Mouse (Mus musculus): ENCODE measurements around the gene Rasal2. TPM values are rescaled to one million over a fixed set of nuclear protein-coding genes. Genes with fewer than 3 reads are reported as not detected.

The Rasal2 gene
- total and polyA plus RNA-seq, 3 experiments, result 1.5 to 2.6 (median 1.7) TPM

DNA sequence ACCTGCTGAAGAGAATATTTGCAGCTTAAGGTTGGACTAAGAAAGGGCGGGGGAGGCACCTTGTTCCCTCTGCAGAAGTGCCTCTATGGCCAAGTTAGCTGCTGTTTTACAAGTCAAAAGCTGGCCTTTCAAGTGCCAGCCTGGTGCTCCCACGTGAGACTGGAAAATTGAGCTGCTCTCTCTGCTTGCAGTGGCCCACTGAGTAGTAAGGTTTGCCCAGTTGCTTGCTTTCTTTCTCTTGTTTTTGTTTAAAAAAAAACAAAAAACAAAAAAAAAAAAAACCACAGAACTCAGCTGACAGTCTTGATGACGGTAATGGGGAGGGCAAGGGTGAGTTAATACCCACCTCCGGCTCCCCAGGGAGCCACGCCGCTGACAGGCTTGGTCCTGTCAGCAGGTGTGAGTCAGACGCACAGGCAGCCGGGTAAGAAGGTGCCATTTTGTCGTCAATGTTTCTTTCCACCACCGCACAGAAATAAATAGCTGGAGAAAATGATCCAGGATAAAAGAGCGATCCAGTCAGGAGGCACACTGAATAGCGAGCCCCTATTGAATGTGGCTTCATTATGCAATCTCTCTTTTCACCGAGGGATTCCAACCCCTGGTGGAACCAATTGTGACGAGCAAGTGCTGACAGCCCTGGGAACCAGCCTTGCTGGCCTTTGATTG, 27.7 kb upstream of the Rasal2 start:
- in situ Hi-C loops (cut with MboI; ENCODE audit: low pct_ligation_motif_present, low pct_unique_long_range_greater_than_20kb, low sequenced_read_pairs) (loop anchor here (10.0 kb wide), 2 partner anchors 125 to 355 kb away; no protein-coding TSS in a partner anchor), dilution Hi-C loops (cut with MboI; ENCODE audit: extremely low pct_ligation_motif_present, extremely low pct_unique_long_range_greater_than_20kb, low sequenced_read_pairs) (no loop called here)
- peaks cover 13 to 44% of the 10 kb centered on the region in 2 experiments; a peak in 3 of 4 replicates for H3K4me1 ChIP-seq (ENCODE audit: control insufficient read depth in 1 of 2, insufficient read depth in 2 of 2)
- H3K9ac ChIP-seq (ENCODE audit: insufficient read depth, low read depth), result peak overlapping the region; percentile 28
- H3K27me3 ChIP-seq (replicated peaks), result no peaks in the 10 kb centered on the region
- no peaks in the 10 kb centered on the region for H3K79me2 ChIP-seq (replicated peaks; ENCODE audit: control insufficient read depth, extremely low read depth, insufficient read depth, poor library complexity, severe bottlenecking)
- H3K9me3 ChIP-seq (replicated peaks; ENCODE audit: low read length), result no peaks in the 10 kb centered on the region
- H3K27ac ChIP-seq (ENCODE audit: insufficient read depth, low read depth), result peak overlapping the region; percentile 42
- H3K4me2 ChIP-seq (ENCODE audit: insufficient read depth, low read depth, poor library complexity, severe bottlenecking), result peak overlapping the region; percentile 96
- TF ChIP-seq EP300 (IDR thresholded peaks at IDR 0.05; ENCODE audit: low read length) (peak; percentile 79), SMC3 (IDR thresholded peaks at IDR 0.05; ENCODE audit: low read depth, low read length) (no peak), POLR2AphosphoS2 (IDR thresholded peaks at IDR 0.05; ENCODE audit: low read depth, low read length) (no peak), ZMIZ1 (IDR thresholded peaks at IDR 0.05; ENCODE audit: low read depth, low read length) (0 out of 2 replicates have a peak, but pooled peaks have one; percentile 35), IRF4 (IDR thresholded peaks at IDR 0.05; ENCODE audit: low read depth, low read length) (peak; percentile 65; the same call in 1 of the 2 replicates), CHD1 (IDR thresholded peaks at IDR 0.05; ENCODE audit: low read depth, low read length) (peak; percentile 76; the same call in 1 of the 2 replicates), MAZ (IDR thresholded peaks at IDR 0.05; ENCODE audit: low read depth, low read length) (peak; percentile 81), ZKSCAN1 (IDR thresholded peaks at IDR 0.05; ENCODE audit: borderline replicate concordance, low read depth, low read length) (no peak), POLR2A (IDR thresholded peaks at IDR 0.05; ENCODE audit: low read depth, low read length) (peak; percentile 64), SIN3A (IDR thresholded peaks at IDR 0.05; ENCODE audit: low read length) (peak; percentile 63), JUND (conservative IDR thresholded peaks at IDR 0.05; ENCODE audit: low read depth, low read length) (0 out of 2 replicates have a peak, but pooled peaks have one; percentile 33), MAX (IDR thresholded peaks at IDR 0.05; ENCODE audit: low read length) (peak; percentile 67), ELF1 (IDR thresholded peaks at IDR 0.05; ENCODE audit: low read depth, low read length) (no peak), RCOR1 (conservative IDR thresholded peaks at IDR 0.05; ENCODE audit: low read depth, low read length) (no peak), MAFK (IDR thresholded peaks at IDR 0.05; ENCODE audit: insufficient replicate concordance, low read length) (no peak), ZNF384 (IDR thresholded peaks at IDR 0.05; ENCODE audit: low read depth, low read length) (peak; percentile 97), MEF2A (IDR thresholded peaks at IDR 0.05; ENCODE audit: borderline replicate concordance, low read depth, low read length) (peak; percentile 75), MYC (IDR thresholded peaks at IDR 0.05; ENCODE audit: low read depth, low read length) (peak; percentile 75; the same call in 1 of the 2 replicates), ETS1 (conservative IDR thresholded peaks at IDR 0.05; ENCODE audit: low read depth, low read length) (peak; percentile 92), MXI1 (IDR thresholded peaks at IDR 0.05; ENCODE audit: low read depth, low read length) (peak; percentile 81; the same call in 1 of the 2 replicates), BHLHE40 (IDR thresholded peaks at IDR 0.05; ENCODE audit: low read depth, low read length) (peak; percentile 85), TCF12 (IDR thresholded peaks at IDR 0.05; ENCODE audit: low read depth, low read length) (peak; percentile 77), USF1 (IDR thresholded peaks at IDR 0.05; ENCODE audit: low read depth, low read length) (peak; percentile 13; the same call in 1 of the 2 replicates)
- H3K4me3 ChIP-seq (replicated peaks in 1 of 3; ENCODE audit: low read depth in 2 of 3, low read length in 2 of 3, poor library complexity in 1 of 3), result peak overlapping the region; percentile 28 to 46 (median 40)
- no peaks in the 10 kb centered on the region for H3K36me3 ChIP-seq (replicated peaks in 1 of 2; ENCODE audit: control insufficient read depth in 1 of 2, insufficient read depth in 1 of 2, low read length in 1 of 2)
- DNase-seq (ENCODE audit: extremely low read depth), result peak; percentile 85

Measured in CH12.LX (cell line).